Mouse (Mus musculus) right cerebral cortex, postnatal 10 days (tissue): ENCODE results near the gene Dact2.

Experiments
- DNase-seq, 2 experiments: peaks; one replicate each; pipeline ENCODE4 v3.0.0; 2021; ENCODE audit warnings: low spot score in 2 of 2

Gene Dact2

DNA sequence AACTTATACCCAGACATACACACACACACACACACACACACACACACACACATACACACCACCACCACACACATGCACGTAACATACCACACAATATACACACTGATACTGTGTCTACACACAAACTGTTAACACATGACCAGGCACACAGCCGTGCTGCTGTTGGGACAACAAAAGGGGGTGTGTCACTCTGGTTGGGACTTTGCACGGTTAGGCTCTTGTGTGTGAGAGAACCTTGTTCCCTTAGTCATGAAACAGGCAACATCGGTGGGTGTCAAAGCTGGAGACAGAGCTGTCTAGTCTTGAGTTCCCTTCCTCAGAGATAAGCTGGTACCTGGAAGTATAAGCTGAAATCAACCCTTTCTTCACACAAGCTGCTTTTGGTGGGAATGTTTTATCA is 29.1 kb downstream of the Dact2 start:
- DNase-seq, result no peak

DNA sequence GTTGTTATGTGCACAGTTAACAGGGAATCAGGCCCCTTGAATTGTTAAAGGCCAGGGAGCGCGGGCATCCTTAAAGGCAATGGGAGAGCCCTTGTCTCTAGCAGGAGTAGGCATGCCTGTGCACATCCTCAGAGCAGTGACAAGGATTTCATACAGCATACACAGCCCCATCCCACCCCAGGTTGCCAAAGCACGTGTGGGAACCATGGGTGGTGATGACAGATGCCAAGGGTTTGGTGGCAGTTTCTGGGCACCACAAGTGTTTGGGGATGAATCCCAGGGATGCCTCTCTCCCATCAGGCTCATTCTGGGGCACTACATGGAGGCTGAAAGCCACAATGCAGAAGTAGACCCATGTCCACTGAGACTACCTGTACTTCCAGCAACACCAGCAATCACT is 29.7 kb downstream of the Dact2 start:
- DNase-seq, result no peak

DNA sequence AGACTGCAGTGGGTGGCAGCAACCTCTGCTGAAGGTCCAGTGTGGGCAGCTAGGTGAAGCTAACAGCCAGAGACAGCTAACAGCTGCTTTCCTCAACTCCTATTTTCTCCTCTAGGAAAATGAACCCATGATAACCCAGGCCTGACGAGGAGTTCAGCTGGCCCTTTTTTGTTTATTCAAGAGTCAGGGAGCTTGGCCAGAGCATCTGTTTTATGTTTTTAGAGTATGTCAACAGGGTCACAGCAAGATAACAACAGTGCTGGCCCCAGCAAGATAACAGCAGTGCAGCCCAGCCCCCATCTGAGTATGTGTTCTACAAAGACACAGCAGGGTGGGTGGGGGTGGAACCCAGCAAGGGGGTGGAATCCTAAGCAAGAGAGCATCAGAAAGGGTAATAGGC is 30.6 kb downstream of the Dact2 start:
- no peak for DNase-seq

DNA sequence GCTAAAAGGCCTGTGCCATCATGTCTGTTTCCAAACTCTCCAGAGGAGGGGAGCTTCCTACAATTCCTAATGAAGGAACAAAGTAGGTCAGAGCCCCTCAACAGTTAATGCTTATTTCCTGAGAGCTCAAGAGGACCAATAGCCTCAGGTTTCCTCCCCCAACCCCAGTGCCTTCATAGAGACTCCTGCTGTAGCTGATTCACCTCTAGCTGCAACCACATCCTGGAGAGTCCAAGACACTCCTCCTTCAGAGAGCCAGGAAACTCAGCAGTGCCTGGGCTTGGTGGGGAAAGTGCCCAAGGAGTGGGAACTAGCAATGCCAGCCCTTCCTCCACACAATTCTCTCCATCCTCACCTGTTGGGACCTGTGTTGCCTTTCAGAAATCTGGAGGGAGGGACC is 31.4 kb downstream of the Dact2 start:
- no peak for DNase-seq

DNA sequence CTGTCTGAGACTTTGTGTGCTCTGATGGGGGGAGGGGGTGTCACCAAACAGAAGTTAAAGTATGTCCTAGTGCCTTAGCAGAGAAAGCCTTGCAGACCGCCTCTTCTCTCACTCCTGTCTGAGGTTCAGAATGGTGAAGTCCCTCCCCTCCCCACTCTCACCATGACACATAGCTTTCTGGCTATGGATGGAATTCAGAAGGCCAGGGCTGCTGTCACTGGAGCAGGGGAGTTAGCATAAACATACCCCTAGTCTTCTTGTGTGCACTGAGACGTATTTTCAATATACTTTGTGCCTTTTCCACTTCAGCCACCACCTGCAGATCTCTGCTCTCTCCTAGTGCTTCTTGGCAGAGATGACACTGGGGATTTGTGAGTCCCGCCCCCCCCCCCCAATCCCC is 31.9 kb downstream of the Dact2 start:
- DNase-seq, result no peak

DNA sequence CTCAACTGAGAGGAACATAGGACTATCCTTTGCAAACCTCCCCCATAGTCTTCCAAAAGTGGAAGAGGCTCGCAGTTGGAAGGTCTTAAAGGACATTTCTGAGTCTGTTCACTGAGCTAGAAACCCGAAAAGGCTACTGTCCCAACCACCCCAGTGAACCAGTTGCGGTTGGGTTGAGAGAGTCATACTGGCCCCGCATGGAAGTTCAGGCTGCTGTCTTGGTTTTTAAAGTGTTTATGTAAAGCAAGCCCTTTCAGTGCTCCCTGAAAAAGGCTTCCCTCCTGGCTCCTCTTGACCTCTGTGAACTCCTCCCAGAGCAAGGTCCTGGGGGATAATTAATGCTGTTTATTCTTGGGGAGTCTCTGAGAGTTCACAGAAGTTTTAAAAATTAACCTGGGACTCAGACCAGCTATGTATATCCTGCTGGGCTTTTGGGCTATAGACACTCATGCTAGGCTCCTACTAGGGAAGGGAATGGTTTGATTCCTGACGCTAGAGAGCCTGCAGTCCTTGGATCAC is 33.1 kb downstream of the Dact2 start:
- DNase-seq, result no peak

DNA sequence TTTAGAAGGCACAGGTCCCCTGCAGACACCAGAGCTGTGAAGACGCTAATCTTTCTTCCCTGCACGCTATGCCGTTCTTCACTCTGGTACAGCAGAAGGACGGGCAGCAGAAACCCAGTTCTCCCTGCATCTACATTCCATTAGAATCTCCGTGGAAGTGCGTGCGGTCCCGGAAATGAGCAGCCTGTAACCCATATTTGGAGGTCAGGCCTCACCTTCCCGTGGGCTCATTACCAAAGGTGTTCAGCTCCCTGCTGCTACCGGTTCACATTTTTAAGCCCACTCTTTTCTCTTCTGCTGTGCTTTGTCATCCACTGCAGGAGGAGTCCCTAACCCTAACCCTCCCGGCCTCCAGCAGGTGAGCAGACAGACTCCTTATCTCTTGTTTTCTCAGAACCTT is 34.7 kb downstream of the Dact2 start:
- no peak for DNase-seq

DNA sequence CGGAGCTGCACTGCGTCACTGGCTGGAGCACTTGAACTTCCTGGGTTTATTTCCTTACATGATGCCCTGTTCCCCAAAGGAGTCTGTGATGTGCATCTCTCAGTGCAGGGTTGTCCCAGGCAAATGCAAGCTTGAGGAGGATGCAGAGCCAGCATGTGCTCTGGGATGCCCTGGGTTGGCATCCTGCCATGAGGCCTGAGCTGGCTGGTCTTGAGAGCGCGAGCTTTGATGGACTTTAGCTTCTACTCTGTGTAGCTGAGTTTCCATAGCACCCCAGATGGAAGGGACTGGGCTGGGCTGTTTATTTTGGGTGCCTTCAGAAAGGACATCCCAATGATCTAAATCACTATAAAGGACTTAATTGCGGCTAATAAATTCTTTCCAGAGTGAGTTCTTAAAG is 36.5 kb downstream of the Dact2 start:
- peak in 1 of 2 experiments; percentile 64 for DNase-seq

DNA sequence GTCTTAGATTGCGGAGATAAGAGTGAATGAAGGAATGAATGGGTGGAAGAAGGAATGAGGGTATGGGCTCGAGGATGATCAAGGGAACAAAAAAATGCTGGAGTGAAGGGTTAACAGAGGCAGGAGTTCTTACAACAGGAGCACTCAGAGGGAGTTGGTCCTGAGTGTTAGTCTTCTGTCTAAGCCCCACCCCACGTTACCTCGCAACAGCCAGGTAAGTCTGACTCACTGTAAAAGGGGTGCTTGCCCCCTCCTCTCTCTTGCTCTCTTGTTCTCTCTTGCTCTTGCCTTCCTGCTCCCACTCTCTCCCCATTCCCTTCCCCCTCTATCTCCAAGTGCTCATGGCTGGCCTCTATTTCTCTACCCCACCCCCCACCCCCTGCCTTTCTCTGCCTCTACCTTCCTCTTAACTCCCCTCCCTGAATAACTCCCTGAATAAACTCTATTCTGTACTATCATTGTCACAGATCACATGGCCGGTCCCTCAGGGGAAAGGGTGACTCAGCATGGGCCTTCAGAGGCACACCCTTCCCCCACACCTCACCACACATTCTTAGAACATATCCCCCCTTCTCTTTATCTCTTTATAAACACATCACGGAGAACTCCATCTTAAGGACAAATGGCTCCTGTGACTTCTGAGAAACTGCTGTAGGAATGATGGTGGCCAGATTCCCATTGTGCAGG is 37.2 kb downstream of the Dact2 start:
- DNase-seq, result no peak

DNA sequence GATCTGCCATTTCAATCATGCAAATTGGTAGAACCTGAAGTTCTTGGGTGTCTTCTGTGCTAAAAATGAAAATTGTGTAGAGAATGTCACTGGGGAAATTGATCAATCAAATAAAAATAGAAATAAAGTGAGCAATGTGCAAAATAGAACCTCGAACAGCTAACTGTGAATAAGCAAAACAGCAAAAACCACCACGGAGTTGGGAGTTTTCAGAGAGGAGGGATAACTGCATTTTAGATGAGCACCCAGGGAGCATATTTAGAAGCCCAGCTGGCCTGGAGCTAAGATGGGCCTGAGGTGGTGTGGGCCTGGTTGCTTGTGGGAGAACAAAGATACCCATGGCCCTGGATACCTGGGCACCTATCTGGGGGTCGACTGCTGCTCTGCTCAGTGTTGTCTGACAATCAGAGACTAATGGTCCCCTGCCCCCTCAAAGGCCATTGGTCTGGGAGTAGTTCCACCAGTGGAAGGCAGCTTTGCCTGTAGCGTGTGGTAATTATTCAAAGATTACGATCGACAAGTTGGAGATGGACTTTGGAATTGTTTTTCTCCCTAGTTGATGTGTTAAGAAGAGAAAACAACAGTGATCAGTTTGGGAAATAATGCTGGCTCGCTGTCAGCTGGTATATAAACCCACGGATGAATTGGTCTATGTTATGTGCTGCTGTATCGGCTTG is 38.0 kb downstream of the Dact2 start:
- DNase-seq, result peak; percentile 51 to 62

DNA sequence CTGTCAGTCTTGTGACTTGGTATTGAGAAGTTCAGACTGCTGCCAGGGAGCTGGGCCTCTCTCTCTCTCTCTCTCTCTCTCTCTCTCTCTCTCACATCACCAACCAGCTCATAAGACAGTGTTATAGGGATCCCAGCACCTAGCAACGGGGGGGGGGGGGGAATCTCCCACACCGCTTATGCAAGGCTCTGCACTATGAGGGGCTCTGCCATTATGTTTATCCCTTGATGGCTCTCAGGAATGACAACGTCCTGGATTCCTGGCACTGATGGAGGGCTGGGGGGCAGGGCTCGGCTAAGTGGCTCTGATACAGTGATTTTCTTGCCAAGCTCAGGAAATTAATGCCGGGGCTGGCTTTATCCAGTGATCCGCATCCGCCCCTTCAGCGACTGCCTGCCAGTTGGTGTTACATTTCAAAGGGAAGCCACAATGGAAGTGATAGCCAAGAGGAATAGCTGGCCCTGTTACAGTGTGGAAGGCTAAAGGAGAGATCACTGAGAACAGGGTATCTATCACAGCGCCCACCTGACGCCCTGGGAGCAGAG is 38.7 kb downstream of the Dact2 start:
- DNase-seq, result peak; percentile 81 to 89

DNA sequence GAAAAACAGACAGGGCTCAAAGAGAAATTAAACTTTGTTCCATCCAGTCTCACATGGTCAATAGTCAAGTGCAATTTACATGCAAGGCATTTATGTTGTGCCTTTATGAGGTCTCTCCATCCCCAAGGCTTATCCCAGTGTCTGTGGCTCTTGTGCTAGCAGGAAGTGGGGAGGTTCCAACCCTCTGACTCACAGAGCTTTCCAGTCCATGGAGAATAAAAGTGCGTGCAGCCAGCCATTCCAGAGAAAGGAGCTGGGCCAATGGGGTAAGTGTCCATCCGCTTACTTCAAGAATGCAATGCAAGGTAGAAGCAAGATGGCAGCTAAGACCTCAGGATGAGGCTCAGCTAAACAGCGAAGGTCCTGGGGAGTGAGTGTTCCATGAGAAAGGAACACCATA is 43.3 kb downstream of the Dact2 start:
- no peak for DNase-seq

DNA sequence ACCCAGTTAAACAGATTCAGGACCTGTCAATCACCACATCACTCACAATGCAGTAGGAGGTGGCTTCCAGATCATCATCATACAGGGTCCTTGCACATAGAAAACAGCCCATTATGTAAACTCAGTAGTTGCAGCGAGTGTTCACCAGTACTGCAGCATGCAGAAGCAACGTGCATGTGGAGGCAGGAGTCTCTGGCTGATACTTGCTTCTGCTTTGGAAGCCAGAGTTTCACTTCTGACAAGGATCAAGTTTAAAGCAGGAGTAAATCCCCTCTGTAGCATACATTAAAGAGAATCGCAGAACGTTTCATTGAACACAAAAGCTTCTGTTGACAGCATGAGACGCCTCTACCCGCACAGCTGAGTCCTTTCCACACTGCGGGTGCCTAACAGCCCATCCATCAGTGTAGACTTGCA is 46.3 kb downstream of the Dact2 start:
- DNase-seq, result no peak
